Mouse (Mus musculus): ENCODE data around the gene Plagl2. TPM values are rescaled to one million over a fixed set of nuclear protein-coding genes. Genes with fewer than 3 reads are reported as not detected.
"Not testable (repeated sequence)": the region's sequence is repeated elsewhere in the genome, so short reads cannot be mapped to it uniquely, and the experiment has no call there.

Plagl2 gene
- polyA plus RNA-seq (2012; rRNA removed) = 4.3 and 4.4 TPM in 2 replicates

GRCm38 (mm10) chr2:153241250-153242014 is at the start of gene Plagl2, which contains the start of gene Pofut1:
TSS of gene Plagl2 (minus strand) at chr2:153241426.
TSS of gene Pofut1 (plus strand) at chr2:153241533.
- WGBS = under 1% methylated on average over 63 of the region's 72 CpGs
- peak within 1 kb of the TSS; percentile 75 for H3K27ac ChIP-seq (ENCODE audit: insufficient read depth, low read depth, low read length)
- H3K27me3 ChIP-seq (replicated peaks; ENCODE audit: control insufficient read depth, insufficient read depth, low read length) = no peaks in the 10 kb centered on the region
- peaks cover 4% of the 10 kb centered on the region; the same call in 1 of the 2 replicates for H3K4me1 ChIP-seq (ENCODE audit: control insufficient read depth, insufficient read depth, low read length)
- no peak for TF ChIP-seq POLR2A (IDR thresholded peaks at IDR 0.05; ENCODE audit: low read depth, low read length)
- 0 out of 2 replicates have a peak, but pooled peaks have one; percentile 21 for TF ChIP-seq CTCF (conservative IDR thresholded peaks at IDR 0.05; ENCODE audit: insufficient read depth, insufficient read length, low read depth, low read length)
- peak within 1 kb of the TSS; percentile 98 for H3K4me3 ChIP-seq (ENCODE audit: insufficient read depth, low read depth, low read length)
- no peaks in the 10 kb centered on the region; the same call in 1 of the 2 replicates for H3K36me3 ChIP-seq (ENCODE audit: control insufficient read depth, insufficient read depth, low read length)
- DNase-seq = peak; percentile 94

DNA sequence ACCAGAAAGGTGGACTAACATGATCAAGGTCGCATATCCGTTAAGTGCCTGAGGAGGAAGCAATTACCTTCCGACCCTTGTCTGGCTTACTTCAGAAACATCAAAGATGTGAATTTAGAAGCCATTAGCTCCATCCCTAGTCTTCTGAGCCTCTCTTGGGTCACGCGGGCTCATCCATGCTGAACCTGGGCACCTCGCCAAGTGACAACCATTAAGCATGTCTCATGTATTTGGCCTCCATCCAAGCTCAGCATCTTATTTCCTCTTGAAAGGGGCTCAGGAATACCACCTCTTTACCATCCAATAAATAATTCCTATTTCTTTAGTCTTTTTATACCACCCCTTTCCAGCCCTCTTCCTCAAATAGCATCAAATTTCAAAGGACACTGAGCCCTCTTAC is 46.6 kb upstream of the Plagl2 start:
- no peak for TF ChIP-seq POLR2A (IDR thresholded peaks at IDR 0.05; ENCODE audit: low read depth, low read length)
- no peak for TF ChIP-seq CTCF (conservative IDR thresholded peaks at IDR 0.05; ENCODE audit: insufficient read depth, insufficient read length, low read depth, low read length)
- peak; percentile 46 for DNase-seq
- WGBS = 13% methylated on average over 6 of the region's 6 CpGs

DNA sequence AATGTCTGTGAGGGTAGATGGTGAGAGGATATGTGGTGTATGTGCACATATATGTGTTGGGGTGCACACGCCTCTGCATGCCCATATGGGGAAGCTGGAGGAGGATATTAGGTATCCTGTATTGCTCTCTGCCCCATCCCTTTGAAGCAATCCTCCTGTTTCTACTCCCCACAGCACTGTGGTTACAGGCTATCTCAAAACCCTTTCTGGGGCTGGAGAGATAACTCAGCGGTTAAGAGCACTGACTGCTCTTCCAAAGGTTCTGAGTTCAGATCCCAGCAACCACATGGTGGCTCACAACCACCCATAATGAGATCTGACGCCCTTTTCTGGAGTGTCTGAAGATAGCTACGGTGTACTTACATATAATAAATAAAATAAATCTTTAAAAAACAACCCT is 45.3 kb upstream of the Plagl2 start:
- no peak overlapping the region for H3K4me3 ChIP-seq (ENCODE audit: insufficient read depth, low read depth, low read length)
- H3K27me3 ChIP-seq (replicated peaks; ENCODE audit: control insufficient read depth, insufficient read depth, low read length) = no peaks in the 10 kb centered on the region
- H3K27ac ChIP-seq (ENCODE audit: insufficient read depth, low read depth, low read length) = no peak overlapping the region
- H3K4me1 ChIP-seq (ENCODE audit: control insufficient read depth, insufficient read depth, low read length) = no peaks in the 10 kb centered on the region
- WGBS = 90% methylated on average over 4 of the region's 4 CpGs
- no peak for DNase-seq
- TF ChIP-seq CTCF (conservative IDR thresholded peaks at IDR 0.05; ENCODE audit: insufficient read depth, insufficient read length, low read depth, low read length) = no peak
- TF ChIP-seq POLR2A (IDR thresholded peaks at IDR 0.05; ENCODE audit: low read depth, low read length) = no peak
- no peaks in the 10 kb centered on the region for H3K36me3 ChIP-seq (ENCODE audit: control insufficient read depth, insufficient read depth, low read length)

More for the DNA sequence above, 46.6 kb upstream of the Plagl2 start:
- Histone ChIP-seq H3K4me3 (ENCODE audit: insufficient read depth, low read depth, low read length) (no peak overlapping the region), H3K36me3 (ENCODE audit: control insufficient read depth, insufficient read depth, low read length) (no peaks in the 10 kb centered on the region), H3K4me1 (ENCODE audit: control insufficient read depth, insufficient read depth, low read length) (peaks cover 5% of the 10 kb centered on the region; the same call in 1 of the 2 replicates), H3K27me3 (replicated peaks; ENCODE audit: control insufficient read depth, insufficient read depth, low read length) (no peaks in the 10 kb centered on the region), H3K27ac (ENCODE audit: insufficient read depth, low read depth, low read length) (no peak overlapping the region)

GRCm38 (mm10) chr2:153283919-153284318 is 42.7 kb upstream of the Plagl2 start:
- DNase-seq = no peak
- H3K4me3 ChIP-seq (ENCODE audit: insufficient read depth, low read depth, low read length) = no peak overlapping the region
- no peak overlapping the region for H3K27ac ChIP-seq (ENCODE audit: insufficient read depth, low read depth, low read length)
- H3K4me1 ChIP-seq (ENCODE audit: control insufficient read depth, insufficient read depth, low read length) = no peaks in the 10 kb centered on the region
- no peak for TF ChIP-seq POLR2A (IDR thresholded peaks at IDR 0.05; ENCODE audit: low read depth, low read length)
- no peak for TF ChIP-seq CTCF (conservative IDR thresholded peaks at IDR 0.05; ENCODE audit: insufficient read depth, insufficient read length, low read depth, low read length)
- 90% methylated on average over 6 of the region's 6 CpGs for WGBS
- no peaks in the 10 kb centered on the region for H3K27me3 ChIP-seq (replicated peaks; ENCODE audit: control insufficient read depth, insufficient read depth, low read length)
- H3K36me3 ChIP-seq (ENCODE audit: control insufficient read depth, insufficient read depth, low read length) = no peaks in the 10 kb centered on the region

- DNase-seq = no peak
- Histone ChIP-seq H3K27ac (ENCODE audit: insufficient read depth, low read depth, low read length) (no peak overlapping the region), H3K4me3 (ENCODE audit: insufficient read depth, low read depth, low read length) (no peak overlapping the region), H3K36me3 (ENCODE audit: control insufficient read depth, insufficient read depth, low read length) (no peaks in the 10 kb centered on the region), H3K27me3 (replicated peaks; ENCODE audit: control insufficient read depth, insufficient read depth, low read length) (no peaks in the 10 kb centered on the region), H3K4me1 (ENCODE audit: control insufficient read depth, insufficient read depth, low read length) (no peaks in the 10 kb centered on the region)
- no peak for TF ChIP-seq POLR2A (IDR thresholded peaks at IDR 0.05; ENCODE audit: low read depth, low read length)
- no peak for TF ChIP-seq CTCF (conservative IDR thresholded peaks at IDR 0.05; ENCODE audit: insufficient read depth, insufficient read length, low read depth, low read length)
- 90% methylated on average over 5 of the region's 5 CpGs for WGBS
Observed at GRCm38 (mm10) chr2:153278357-153278756, 37.1 kb upstream of the Plagl2 start.

DNA sequence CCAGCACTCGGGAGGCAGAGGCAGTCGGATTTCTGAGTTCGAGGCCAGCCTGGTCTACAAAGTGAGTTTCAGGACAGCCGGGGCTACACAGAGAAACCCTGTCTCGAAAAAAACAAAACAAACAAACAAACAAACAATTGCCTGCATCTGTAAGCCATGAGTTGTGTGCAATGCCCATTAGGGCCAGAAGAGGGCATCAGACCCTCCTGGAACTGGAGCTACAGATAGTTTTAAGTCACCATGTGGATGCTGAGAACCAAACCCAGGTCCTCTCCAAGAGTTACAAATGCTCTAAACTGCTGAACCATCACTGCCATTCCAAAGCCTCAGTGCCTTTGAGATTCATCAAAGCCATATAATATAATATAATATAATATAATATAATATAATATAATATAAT is 35.6 kb upstream of the Plagl2 start:
- DNase-seq; H3K4me1 ChIP-seq (ENCODE audit: control insufficient read depth, insufficient read depth, low read length); H3K27ac ChIP-seq (ENCODE audit: insufficient read depth, low read depth, low read length); H3K4me3 ChIP-seq (ENCODE audit: insufficient read depth, low read depth, low read length); H3K36me3 ChIP-seq (ENCODE audit: control insufficient read depth, insufficient read depth, low read length); H3K27me3 ChIP-seq (replicated peaks; ENCODE audit: control insufficient read depth, insufficient read depth, low read length): not testable (repeated sequence)
- 94% methylated on average over 5 of the region's 5 CpGs for WGBS

- no peak for DNase-seq
- Histone ChIP-seq H3K27me3 (replicated peaks; ENCODE audit: control insufficient read depth, insufficient read depth, low read length) (no peaks in the 10 kb centered on the region), H3K27ac (ENCODE audit: insufficient read depth, low read depth, low read length) (no peak overlapping the region), H3K4me1 (ENCODE audit: control insufficient read depth, insufficient read depth, low read length) (no peaks in the 10 kb centered on the region), H3K36me3 (ENCODE audit: control insufficient read depth, insufficient read depth, low read length) (no peaks in the 10 kb centered on the region), H3K4me3 (ENCODE audit: insufficient read depth, low read depth, low read length) (no peak overlapping the region)
- WGBS = 87% methylated on average over 8 of the region's 8 CpGs
- no peak for TF ChIP-seq POLR2A (IDR thresholded peaks at IDR 0.05; ENCODE audit: low read depth, low read length)
- TF ChIP-seq CTCF (conservative IDR thresholded peaks at IDR 0.05; ENCODE audit: insufficient read depth, insufficient read length, low read depth, low read length) = no peak
Observed at GRCm38 (mm10) chr2:153276440-153276839, 35.2 kb upstream of the Plagl2 start.

DNA sequence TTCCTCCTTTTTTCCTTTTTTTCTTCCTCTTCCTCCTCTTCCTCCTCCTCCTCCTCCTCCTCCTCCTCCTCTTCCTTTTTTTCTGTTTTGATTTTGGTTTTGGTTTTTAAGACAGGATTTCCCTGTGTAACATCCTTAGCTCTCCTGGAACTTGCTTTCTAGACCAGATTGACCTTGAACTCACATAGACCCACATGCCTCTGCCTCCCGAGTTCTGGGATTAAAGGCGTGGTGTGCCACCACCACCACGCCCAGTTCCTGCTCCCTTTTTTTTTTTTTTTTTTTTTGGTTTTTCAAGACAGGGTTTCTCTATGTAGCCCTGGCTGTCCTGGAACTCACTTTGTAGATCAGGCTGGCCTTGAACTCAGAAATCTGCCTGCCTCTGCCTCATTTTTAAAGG is 34.4 kb upstream of the Plagl2 start:
- H3K27me3 ChIP-seq (replicated peaks; ENCODE audit: control insufficient read depth, insufficient read depth, low read length); DNase-seq; H3K36me3 ChIP-seq (ENCODE audit: control insufficient read depth, insufficient read depth, low read length); H3K4me3 ChIP-seq (ENCODE audit: insufficient read depth, low read depth, low read length); H3K4me1 ChIP-seq (ENCODE audit: control insufficient read depth, insufficient read depth, low read length); H3K27ac ChIP-seq (ENCODE audit: insufficient read depth, low read depth, low read length): not testable (repeated sequence)
- WGBS = 62% methylated on average over 3 of the region's 3 CpGs
